Mouse (Mus musculus) G1E (cell line): Measurements from ENCODE around the gene Chd4. TPM values are rescaled to one million over a fixed set of nuclear protein-coding genes. Genes with fewer than 3 reads are reported as not detected.

ENCODE experiments used
- ATAC-seq: 2 replicates; pipeline ENCODE4 v1.8.0; 2016; ENCODE audit warnings: mild to moderate bottlenecking; ENCODE audit not compliant: insufficient number of reproducible peaks, poor library complexity, low FRiP score, severe bottlenecking; ENCODE audit errors: extremely low read depth
- DNase-seq: peaks from one replicate; pipeline ENCODE4 v3.0.0; 2012; ENCODE audit warnings: low spot score
- H3K27me3 ChIP-seq: 2 replicates; pipeline ENCODE4 v1.6.1; 2012; ENCODE audit warnings: mild to moderate bottlenecking, low read length, inconsistent platforms; ENCODE audit not compliant: insufficient read depth
- H3K36me3 ChIP-seq: replicated peaks from 2 replicates; pipeline ENCODE3; 2012; ENCODE audit warnings: mild to moderate bottlenecking, inconsistent platforms
- H3K4me1 ChIP-seq: 2 replicates; pipeline ENCODE4 v1.6.1; 2012; ENCODE audit warnings: low read depth, low read length, inconsistent platforms, mixed read lengths; ENCODE audit not compliant: insufficient read depth
- H3K4me3 ChIP-seq: 2 replicates; pipeline ENCODE4 v1.5.1; 2012; ENCODE audit warnings: low read depth, mild to moderate bottlenecking, inconsistent platforms, low read length, moderate library complexity, mixed read lengths
- H3K9me3 ChIP-seq: replicated peaks from 2 replicates; pipeline ENCODE4 v1.6.1; 2012; ENCODE audit warnings: inconsistent platforms
- CTCF ChIP-seq: IDR thresholded peaks from 2 replicates; pipeline ENCODE4 v1.5.1; 2012; ENCODE audit warnings: low read depth, low read length, inconsistent platforms, mixed read lengths
- GATA1 ChIP-seq: IDR thresholded peaks from 2 replicates; pipeline ENCODE4 v1.6.1; 2012; ENCODE audit warnings: borderline replicate concordance, low read length, inconsistent platforms, mixed read lengths
- GATA2 ChIP-seq: IDR thresholded peaks from 2 replicates; pipeline ENCODE4 v1.6.1; 2012; ENCODE audit warnings: low read depth, low read length, inconsistent platforms, borderline replicate concordance
- POLR2AphosphoS5 ChIP-seq: IDR thresholded peaks from 2 replicates; pipeline ENCODE4 v1.6.1; 2012; ENCODE audit warnings: low read depth, low read length, inconsistent platforms; ENCODE audit not compliant: insufficient replicate concordance
- TAL1 ChIP-seq: conservative IDR thresholded peaks from 2 replicates; pipeline ENCODE4 v1.6.1; 2012; ENCODE audit warnings: low read depth, low read length, inconsistent platforms, mixed read lengths
- polyA plus RNA-seq: library from polyadenylated mRNA; stranded (reverse); fragments of >175 nt; gene quantifications from 2 replicates; pipeline ENCODE4 v1.2.3, GENCODE M21; 2012
- total RNA-seq, 2 experiments: library from RNA; stranded (forward) in 1 of 2; stranded (reverse) in 1 of 2; fragments of 200-1000 nt in 1 of 2; fragments of >200 nt in 1 of 2; fragmentation: Nextera tagmentation in 1 of 2; gene quantifications; 2 replicates each; pipeline ENCODE4 v1.2.3; 2014 to 2017

Gene Chd4
- total and polyA plus RNA-seq, 3 experiments, result 219 to 362 (median 241) TPM

DNA sequence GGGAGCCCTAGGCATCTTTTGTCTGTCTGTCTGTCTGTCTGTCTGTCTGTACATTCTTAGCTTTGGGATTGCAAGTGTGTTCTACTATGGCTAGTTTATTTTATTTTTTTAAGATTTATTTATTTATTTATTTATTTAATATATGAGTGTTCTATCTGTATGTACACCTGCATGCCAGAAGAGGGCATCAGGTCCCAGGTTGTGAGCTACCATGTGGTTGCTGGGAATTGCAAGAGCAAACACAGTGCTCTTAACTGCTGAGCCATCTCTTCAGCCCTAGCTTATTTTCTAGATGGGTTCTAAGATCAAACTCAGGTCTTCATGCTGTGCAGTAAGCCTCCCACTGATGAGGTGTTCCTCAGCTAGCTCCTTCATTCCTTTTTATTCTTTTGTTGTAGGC, 58.8 kb downstream of the Chd4 start:
- peaks cover 71% of the 10 kb centered on the region for H3K4me1 ChIP-seq
- H3K36me3 ChIP-seq, result peaks cover 92% of the 10 kb centered on the region

DNA sequence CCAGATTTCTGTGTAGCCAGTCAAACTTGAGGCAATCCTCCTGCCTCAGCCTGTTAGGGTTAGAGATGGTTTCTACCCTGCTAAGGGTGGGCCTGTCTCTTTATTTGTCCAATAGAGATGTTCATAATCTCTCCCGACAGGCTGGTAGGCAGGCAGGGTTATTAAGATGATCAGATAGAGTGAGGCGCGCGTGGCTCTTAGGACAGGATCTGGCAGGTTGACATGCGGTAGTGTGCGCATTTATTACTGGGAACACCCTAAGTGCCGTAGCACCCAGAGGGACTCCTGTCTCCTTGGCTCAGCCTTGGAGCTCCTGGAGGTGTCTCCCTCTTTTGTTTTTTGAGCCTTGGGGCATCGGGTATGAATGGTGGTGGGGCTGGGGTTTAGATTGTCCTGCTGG, 59.5 kb downstream of the Chd4 start:
- Histone ChIP-seq H3K27me3 (no peaks in the 10 kb centered on the region), H3K36me3 (peaks cover 94% of the 10 kb centered on the region), H3K9me3 (no peaks in the 10 kb centered on the region), H3K4me1 (peaks cover 73% of the 10 kb centered on the region), H3K4me3 (no peak overlapping the region)
- TF ChIP-seq GATA2 (no peak), CTCF (no peak), POLR2AphosphoS5 (no peak), GATA1 (no peak), TAL1 (no peak)
- no peak for ATAC-seq
- no peak for DNase-seq

More for the DNA sequence above, 58.8 kb downstream of the Chd4 start:
- Histone ChIP-seq H3K27me3 (no peaks in the 10 kb centered on the region), H3K4me3 (no peak overlapping the region), H3K9me3 (no peaks in the 10 kb centered on the region)
- ATAC-seq (no peak), DNase-seq (no peak)
- TF ChIP-seq GATA1, result no peak
- TF ChIP-seq TAL1, result no peak
- TF ChIP-seq CTCF, result no peak
- no peak for TF ChIP-seq GATA2
- TF ChIP-seq POLR2AphosphoS5, result no peak

DNA sequence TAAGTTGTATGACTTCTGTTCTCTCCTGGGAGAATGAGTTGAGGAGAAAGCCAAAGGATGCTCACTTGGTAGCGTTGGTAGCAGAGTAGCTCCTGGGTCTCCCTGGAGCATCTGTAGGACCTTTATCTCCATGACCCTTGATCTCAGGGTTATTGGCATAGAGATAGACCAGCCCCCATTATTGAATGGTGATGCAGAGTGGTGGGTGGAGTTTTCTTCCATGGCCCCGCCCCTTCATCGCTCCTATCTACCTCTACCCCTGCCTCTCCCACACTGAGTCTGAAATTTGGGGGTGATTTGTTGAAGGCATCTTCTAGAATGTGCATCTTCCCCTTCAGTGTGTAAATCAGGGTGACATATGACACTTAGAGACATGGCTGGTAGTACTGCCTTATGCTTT, 60.7 kb downstream of the Chd4 start:
- TF ChIP-seq CTCF, result no peak
- TF ChIP-seq GATA2, result no peak
- TF ChIP-seq TAL1, result no peak
- TF ChIP-seq GATA1, result no peak
- no peak for TF ChIP-seq POLR2AphosphoS5
- Histone ChIP-seq H3K4me1 (peaks cover 78% of the 10 kb centered on the region), H3K36me3 (peaks cover 94% of the 10 kb centered on the region), H3K9me3 (no peaks in the 10 kb centered on the region), H3K4me3 (no peak overlapping the region), H3K27me3 (no peaks in the 10 kb centered on the region)
- ATAC-seq (no peak), DNase-seq (no peak)

DNA sequence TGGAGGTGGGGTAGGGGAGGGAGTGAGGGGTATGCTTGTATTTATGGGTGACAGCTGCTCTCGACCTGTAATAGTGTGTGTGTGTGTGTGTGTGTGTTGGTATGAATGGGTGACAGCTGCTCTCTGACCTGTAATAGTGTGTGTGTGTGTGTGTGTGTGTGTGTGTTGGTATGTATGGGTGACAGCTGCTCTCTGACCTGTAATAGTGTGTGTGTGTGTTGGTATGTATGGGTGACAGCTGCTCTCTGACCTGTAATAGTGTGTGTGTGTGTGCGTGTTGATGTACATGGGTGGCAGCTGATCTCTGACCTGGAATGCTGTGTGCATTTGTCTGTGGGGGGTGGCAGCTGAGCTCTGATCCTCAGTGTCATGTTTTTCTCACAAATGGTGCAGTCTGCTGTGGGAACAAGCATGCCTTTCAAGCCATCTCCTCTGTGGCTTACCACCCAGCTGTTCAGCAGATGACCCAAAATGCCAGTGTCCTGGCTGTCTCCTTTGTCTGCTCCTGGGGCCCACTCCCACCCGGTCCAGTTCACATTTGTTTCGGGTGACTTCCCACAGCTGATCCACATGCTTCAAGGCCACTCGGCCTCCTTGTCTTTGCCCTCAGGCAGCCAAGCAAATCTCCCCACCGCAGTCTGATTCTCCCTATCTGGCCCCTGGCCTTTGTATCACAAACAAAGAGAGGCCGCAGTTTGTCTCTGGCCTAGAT, 61.3 kb downstream of the Chd4 start:
- TF ChIP-seq TAL1, result no peak
- no peak for TF ChIP-seq GATA2
- TF ChIP-seq GATA1, result no peak
- no peak for TF ChIP-seq POLR2AphosphoS5
- TF ChIP-seq CTCF, result no peak
- no peak for ATAC-seq
- H3K9me3 ChIP-seq, result no peaks in the 10 kb centered on the region
- no peak for DNase-seq
- H3K4me1 ChIP-seq, result peaks cover 74% of the 10 kb centered on the region
- no peak overlapping the region for H3K4me3 ChIP-seq
- peaks cover 95% of the 10 kb centered on the region for H3K36me3 ChIP-seq
- H3K27me3 ChIP-seq, result no peaks in the 10 kb centered on the region

DNA sequence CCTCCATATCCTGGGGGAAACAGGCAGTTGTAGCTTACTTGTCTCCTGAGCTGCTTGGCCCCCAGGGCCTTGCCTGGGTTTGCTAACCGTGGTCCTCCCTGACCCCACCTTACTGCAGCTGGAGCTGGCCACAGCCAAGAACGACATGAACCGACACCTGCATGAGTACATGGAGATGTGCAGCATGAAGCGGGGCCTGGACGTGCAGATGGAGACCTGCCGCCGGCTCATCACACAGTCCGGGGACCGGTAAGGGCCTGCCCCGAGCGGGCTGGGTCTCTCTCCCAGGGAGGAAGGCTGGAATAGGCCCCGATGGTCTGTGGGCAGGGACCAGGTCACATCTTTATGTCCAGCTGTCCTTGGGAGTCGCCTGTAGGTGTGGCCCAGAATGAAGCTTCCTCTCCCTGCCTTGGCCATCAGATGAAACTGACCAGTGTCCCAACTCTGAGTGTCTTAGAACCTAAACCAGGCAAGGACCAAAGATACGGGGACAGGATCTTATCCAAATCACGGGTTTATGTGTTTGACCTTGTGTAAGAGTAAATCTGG, 63.2 kb downstream of the Chd4 start:
- no peaks in the 10 kb centered on the region for H3K27me3 ChIP-seq
- ATAC-seq (no peak), DNase-seq (no peak)
- peaks cover 62% of the 10 kb centered on the region for H3K4me1 ChIP-seq
- TF ChIP-seq GATA2, result no peak
- H3K36me3 ChIP-seq, result peaks cover 91% of the 10 kb centered on the region
- no peaks in the 10 kb centered on the region for H3K9me3 ChIP-seq
- H3K4me3 ChIP-seq, result peak overlapping the region; percentile 28; the same call in 1 of the 2 replicates

DNA sequence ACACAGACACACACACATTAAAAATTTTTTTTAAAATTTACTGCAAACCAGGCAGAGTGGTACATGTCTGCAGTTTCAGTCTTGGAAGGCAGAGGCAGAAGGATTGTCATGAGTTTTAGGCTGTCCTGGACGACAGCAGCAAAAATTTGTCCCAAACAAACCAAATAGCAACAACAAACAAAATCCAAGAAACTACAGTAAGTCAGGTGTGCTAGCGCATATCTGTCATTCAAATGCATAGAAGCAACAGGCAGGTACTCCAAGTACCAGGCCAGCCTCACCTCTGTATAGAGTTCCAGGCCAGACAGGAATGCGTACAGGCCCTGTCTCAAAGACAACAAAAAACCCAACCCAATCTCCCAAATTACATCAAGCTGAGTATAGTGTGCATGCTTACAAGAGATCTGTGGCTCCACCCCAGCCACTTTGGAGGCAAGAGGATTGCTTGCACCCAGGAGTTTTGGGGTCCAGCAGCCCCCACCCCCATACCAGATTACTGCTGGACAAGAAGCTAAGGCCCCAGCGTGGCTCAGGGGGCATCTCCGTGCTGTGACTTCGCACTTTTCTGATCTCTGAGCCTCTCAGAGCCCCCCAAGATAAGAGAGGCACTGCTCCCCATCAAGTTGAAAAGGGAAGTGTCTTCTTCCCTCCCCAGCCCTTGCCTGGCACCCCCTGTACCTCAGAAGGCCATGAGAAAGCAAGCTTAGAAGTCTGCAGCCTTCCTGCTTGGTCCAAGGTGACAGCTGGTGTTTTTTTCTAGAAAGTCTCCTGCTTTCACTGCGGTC, 64.2 kb downstream of the Chd4 start:
- Histone ChIP-seq H3K9me3 (no peaks in the 10 kb centered on the region), H3K4me1 (peaks cover 59% of the 10 kb centered on the region), H3K4me3 (peak overlapping the region; percentile 54; the same call in 1 of the 2 replicates), H3K36me3 (peaks cover 93% of the 10 kb centered on the region), H3K27me3 (no peaks in the 10 kb centered on the region)
- no peak for ATAC-seq
- TF ChIP-seq CTCF, result no peak
- peak; percentile 92; the same call in 1 of the 2 replicates for TF ChIP-seq POLR2AphosphoS5
- no peak for TF ChIP-seq GATA1
- peak; percentile 38 for DNase-seq
